Mouse (Mus musculus): ENCODE data around the gene Lsp1.

Lsp1 gene

DNA sequence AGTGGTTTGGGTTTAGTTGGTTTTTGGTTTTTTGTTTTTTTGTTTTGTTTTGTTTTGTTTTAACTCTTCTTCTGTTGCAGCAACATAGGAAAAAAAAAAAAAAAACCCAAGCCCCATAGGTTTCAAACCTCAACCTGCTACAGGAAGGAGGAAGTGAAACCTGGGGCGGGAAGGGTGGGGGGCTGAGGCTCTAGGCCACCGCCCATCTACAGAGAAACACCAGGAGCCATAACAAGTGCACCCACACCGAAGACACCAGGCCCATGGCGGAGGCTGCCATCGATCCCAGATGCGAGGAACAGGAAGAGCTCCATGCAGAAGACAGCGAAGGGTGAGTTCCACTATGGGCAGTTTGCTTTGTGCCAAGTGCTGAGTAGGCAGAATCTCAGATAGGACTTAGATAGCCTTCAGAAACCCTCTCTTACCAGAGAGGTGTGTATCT lies at the start of gene Lsp1:
TSS of gene Lsp1 (plus strand) at position 174 of the 442 bp plus-strand sequence.
- DNase-seq (ENCODE audit: low spot score in 2 of 2), result no peak

DNA sequence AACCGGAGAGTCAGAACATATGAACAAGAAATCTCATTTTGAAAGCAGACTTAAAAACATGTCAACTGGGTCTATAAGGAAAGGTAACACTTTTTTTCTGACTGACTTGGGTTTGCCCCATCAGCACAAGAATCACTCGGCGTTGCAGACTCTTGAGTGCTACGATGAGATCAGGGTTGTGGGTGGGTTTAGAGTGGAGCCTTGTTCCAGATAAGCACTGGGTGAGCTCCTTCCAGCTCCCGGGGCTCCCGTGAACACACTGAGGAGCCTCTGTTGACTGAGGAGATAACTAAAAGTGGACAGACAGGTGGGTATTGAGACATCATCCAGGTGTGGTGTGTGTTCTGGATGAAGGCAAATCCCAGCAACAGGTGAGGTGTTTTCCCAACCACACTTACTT lies 47.3 kb upstream of the Lsp1 start:
- DNase-seq (ENCODE audit: low spot score in 2 of 2), result no peak

DNA sequence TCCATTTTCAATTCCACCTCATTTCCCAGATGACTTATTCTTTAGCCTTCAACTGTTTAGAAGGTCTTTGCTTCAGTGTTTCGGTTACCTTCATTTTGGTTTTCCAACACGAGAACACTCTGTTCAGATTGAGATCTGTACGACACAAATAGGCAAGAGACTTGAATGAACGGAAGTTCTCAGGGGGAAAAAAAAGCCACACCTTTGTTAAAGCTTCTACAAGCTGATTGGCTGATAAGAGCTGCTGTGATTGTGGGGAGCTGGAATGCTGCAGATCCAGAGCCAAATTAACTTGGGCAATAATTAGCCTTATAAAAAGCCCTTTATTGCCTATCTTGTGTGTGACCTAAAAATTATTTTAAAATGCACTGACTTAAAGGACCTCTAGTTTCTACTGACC lies 45.3 kb upstream of the Lsp1 start:
- no peak for DNase-seq (ENCODE audit: low spot score in 2 of 2)

DNA sequence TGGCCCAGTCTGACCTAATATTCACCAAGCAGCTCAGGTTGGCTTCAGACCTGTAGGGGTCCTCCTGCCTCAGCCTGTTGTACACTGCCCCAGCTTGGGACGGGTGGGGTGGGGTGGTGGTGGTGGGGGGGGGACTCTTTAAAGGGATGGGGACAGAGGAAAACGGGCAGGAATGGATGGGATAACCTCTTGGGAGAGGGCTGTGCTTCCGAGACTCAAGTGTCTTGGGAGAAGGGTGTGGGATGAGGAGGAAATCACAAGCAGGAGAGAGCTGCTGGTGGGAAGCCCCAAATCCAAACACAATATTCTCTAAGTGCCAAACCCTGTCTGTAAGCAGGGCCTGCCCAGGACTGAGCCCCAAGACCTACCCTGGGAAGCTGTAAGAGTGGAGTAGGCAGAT lies 44.4 kb upstream of the Lsp1 start:
- no peak for DNase-seq (ENCODE audit: low spot score in 2 of 2)

DNA sequence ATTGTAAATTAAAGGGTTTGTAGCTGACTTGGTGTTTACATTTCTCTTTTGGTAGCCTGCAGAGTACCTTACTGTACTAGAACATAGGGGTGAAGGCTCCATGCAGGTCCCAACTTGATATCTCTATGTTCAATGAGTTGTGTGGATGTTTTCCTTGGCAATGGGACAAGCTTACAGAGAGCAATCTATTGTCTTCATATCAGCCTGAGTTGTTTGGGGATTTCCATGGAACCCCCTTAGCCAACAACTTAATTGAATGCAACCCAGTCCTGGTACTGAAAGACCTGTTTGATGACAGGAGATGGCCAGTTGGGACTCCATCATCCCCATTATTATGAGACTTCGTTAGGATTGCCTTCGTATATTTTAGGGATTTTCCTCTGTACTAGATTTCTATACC lies 42.6 kb upstream of the Lsp1 start:
- no peak for DNase-seq (ENCODE audit: low spot score in 2 of 2)

DNA sequence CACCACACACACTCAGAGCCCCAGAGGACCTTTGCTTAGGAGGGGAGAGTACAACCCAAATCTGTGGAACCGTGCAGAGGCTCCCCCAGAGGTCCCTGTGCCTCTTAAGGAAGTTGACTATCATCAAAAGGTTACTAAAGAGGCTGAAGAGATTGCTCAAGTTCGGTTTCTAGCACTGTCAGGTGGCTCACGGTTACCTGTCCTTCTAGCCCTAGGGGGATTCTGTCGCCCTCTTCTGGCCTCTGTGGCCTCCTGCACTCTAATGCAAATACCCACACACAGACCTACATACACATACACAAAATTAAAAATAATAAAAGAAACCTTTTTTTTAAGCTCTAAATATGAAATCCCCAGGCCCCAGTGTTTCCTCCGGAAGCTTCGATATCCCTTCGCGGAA lies 41.9 kb upstream of the Lsp1 start:
- no peak for DNase-seq (ENCODE audit: low spot score in 2 of 2)

DNA sequence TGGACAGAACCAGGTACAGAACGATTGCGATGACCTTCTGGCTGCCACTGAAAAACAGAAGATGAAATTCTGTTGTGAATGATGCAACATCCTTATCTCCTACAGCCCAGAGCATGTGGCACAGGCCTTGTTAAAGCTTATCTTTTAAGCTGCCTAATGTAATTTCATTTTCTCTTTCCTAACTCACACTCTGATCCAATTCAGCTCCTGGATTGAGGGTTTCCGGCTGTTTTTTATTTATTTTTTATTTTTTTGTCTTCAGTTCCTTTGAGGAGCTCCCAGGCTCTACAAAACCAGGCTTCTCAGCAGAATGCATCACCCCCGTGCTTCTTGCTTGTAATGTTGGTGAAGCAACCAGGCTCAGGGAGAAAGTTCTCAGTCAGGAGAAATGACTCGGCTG lies 40.7 kb upstream of the Lsp1 start:
- no peak for DNase-seq (ENCODE audit: low spot score in 2 of 2)

DNA sequence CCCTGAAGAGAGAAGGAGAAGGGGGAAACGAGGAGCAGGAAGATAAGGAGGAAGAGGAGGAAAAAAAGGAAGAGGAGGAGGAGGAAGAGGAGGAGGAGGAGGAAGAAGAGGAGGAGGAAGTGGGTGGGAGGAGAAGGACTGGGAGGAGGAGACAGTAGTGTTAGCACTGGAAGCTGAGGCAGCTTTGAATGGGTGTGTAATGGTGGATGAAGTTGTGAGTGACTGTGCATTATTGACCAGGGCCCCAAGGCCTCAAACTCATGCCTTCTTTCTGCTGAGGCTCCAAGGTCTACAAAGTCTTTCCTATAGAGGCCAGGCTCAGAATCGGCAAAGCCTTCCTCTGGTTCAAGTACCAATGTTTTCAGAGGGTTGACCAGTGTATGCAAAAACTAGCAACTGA lies 38.8 kb upstream of the Lsp1 start:
- no peak for DNase-seq (ENCODE audit: low spot score in 2 of 2)

DNA sequence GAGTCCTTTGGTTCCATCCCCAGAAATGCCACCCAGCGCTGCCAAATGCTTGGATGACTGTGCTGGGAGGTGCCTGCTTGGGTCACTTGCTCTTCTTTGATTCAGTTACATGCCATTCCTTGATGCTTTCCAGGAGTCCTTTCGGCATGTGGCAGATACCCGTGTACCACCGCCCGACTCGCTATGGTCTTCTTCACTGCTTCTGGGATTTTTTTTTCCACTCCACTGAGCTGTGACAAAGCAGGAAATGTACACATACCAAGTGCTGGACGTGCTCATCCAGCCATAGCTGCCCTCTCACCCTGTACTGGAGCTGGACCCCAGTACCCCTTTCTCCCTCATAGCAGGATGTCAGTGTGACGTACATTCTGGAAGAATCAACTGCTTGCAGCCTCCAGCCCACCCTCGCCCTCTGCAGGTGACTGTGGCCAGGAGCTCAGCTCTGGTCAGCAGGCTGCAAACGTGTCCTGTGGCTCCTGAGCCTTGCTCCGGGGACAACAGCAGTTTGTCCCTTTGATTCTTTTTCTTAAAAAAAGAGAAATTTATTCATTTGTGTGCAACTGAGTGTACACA lies 34.9 kb upstream of the Lsp1 start:
- no peak for DNase-seq (ENCODE audit: low spot score in 2 of 2)

DNA sequence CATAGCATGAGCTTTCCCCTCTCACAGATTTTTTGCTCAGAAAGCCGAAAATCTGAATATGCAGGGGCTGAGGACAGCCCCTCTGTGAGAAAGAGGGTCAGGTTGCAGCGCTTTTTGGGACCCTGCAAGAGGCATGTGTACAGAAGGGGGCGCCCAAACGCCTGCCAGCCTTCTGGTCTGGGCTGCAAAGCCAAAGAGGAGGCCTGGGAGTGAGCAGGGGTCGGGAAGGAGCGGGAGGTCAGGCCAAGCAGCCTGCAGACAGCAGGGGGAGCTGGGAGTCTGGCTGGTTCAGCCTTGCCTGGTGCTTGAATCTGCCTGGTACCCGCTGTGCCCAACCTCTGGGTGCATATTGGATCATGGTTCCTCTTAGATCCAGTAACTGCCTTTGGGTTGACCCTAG lies 32.4 kb upstream of the Lsp1 start:
- DNase-seq (ENCODE audit: low spot score in 2 of 2), result no peak

DNA sequence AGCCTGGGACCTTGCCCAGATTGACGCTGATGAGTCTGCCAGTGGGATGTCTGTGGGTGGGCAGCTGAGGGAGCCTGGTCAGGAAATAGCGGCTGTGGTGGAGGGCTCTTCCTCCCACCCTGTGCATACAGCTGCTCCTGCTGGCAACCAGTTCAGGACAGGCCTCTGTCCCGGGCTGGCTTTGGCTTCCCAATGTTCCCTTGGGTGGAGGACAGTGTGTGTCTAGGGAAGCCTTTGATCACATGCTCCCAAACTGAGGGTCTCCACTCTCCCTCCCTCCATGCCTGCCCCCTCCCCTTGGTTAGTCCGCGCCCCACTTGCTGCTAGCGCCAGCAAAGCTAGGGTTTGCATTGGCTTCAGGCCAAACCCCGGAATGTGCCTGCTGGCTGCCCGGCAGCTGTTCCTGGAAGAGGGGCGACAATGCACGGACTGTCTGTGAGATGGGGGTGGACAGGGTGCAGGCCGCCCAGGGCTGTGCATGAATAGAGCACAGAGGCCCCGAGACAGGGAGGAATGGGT lies 30.4 kb upstream of the Lsp1 start:
- DNase-seq (ENCODE audit: low spot score in 2 of 2), result peak in 1 of 2 experiments; percentile 21

DNA sequence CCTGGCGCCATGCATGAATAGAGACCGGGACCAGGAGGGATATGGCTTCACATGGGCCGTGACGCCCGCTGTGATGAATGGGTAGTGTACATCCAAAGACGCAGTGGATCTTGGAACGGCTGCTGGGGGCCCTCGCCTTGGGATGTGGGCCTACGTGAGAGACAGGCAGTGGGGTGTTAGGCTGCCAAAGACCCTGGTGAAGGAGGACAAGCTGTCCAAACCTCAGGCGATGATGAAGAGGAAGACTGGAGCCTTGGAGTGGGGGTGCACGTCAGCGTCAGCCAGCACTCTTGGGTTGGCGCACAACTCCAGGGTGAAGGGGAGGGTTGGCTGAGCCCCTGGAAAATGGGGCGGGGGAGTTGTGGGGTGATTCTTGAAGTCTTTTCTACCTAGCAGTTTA lies 29.5 kb upstream of the Lsp1 start:
- no peak for DNase-seq (ENCODE audit: low spot score in 2 of 2)

DNA sequence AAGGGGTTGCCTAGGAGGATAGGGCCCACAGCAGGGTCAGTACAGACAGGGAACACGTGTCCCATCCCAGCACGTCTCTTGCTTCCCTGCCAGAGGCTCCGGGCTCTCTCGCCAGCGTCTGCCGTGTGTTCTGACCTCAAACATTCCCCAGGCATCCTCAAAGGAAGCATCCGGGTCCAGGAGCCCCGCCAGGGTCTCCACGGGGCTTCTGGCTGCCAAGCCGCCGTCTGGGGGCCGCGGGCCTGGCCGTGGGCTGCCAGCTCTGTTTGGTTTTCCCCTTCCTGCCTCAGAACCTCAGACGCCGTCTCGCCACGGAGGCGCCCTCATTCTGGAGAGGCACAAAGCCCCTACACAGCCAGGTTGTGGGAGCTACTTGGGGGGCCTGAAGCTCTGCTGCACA lies 27.0 kb upstream of the Lsp1 start:
- DNase-seq (ENCODE audit: low spot score in 2 of 2), result no peak

DNA sequence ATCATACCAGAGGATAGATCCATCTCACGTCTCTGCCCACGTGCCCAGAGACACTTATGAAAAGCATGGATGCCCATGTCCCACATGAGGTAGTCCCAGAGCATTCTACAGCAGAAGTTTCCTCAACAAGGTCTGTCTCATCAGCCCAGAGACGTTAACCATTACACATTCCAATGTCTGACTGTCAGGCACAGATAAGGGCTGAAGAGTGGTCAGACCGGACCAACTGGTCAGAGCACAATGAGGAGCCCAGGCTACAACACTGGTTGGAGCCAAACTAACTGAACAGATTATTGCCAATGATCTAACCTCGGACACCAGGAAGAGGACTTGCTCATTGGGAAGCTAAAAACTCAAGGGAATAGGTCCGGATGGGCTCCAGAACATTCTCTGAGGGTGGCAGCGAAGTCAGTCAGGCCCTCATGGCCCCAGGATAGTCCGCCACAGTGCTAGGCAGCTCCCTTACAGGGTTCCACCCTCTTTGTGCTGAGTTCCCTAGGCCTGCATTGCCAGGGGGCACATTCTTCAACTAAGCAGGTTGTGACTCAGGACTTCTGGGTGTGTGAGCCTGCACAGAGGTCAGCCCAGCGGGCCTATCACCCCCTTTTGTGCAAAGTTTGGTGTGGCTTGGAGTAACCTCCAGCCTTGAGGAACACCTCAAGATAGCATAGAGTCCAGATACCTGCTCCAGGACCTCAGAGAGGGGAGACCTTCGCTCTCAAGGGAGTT lies 26.3 kb upstream of the Lsp1 start, which contains the start of gene Syt8:
TSS of gene Syt8 (plus strand) at position 714 of the 729 bp plus-strand sequence.
- no peak for DNase-seq (ENCODE audit: low spot score in 2 of 2)

DNA sequence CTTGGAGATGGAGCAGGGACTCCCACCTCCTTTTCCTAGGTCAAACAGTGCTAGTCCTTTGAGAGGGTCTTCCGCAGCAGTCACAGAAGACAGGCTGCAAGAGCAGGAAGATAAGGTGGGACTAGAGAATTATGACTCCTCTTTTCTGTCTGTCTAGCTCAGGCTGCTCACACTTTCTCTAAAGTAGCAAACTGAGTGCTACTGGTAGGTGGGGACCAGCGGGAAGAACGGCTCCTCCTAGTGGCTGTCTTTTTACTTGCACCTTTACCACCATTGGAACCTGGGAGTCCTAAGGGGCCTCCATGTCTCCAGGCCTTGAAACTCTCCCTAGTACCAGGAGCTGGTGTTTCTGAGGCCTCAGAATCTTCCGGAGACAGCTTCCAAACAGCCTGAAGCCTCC lies 25.1 kb upstream of the Lsp1 start:
- DNase-seq (ENCODE audit: low spot score in 2 of 2), result peak in 1 of 2 experiments; percentile 78

DNA sequence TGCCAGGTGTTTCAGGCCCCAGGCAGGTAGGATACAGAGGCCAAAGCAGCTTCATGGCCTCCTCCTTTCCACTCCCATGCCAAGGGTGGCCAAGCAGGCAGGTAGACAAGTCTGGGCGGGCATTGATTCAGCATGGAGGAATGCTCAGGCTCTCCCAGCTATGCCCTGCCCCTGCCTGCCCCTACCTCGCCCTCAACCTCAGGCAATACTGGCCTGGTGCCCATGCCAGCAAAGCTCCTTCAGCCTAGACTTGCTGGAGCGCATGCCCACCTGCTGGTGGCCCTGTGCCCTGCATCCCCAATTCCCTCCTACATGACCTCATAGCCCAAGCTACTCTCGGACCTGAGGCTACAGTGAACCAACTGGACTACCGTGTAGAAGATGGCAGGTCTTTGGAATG lies 23.3 kb upstream of the Lsp1 start:
- no peak for DNase-seq (ENCODE audit: low spot score in 2 of 2)

DNA sequence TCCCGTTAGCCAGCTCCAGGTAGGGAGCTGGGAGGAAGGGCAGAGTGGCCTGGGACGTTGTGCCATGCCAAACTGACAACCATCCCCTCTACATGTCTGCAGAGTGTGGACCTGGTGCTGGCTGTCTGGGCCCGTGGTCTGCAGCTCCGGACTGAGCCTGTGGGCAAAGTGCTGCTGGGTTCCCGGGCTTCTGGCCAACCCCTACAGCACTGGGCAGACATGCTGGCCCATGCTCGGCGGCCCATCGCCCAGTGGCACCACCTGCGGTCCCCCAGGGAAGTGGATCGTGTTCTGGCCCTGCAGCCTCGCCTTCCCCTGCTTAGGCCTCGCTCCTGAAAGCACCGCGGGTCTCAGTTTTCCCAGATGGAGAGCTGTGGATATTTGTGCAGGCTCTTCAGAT lies 20.6 kb upstream of the Lsp1 start:
- DNase-seq (ENCODE audit: low spot score in 2 of 2), result no peak

DNA sequence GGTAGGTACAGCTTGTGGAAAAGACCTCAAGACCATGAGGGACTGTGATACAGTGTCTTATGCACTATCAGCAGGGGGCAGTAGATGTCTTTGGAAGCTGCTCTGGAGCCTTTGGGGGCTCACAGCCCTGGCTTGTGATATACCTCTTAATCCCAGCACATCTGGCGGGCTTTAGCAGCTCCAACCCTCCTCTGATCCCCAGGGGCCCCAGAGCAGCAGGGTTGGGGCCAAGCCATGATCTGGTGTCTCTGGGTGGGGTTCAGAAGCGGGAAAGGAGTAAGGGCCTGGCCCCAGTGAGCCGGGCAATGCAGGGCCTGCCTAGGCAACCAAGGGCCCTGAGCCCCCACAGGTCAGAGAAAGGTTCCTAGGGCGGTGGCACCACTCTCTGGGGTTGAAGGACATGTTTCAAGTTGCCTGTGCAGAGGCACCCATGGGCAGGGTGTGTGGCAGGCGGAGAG lies 19.9 kb upstream of the Lsp1 start:
- no peak for DNase-seq (ENCODE audit: low spot score in 2 of 2)

DNA sequence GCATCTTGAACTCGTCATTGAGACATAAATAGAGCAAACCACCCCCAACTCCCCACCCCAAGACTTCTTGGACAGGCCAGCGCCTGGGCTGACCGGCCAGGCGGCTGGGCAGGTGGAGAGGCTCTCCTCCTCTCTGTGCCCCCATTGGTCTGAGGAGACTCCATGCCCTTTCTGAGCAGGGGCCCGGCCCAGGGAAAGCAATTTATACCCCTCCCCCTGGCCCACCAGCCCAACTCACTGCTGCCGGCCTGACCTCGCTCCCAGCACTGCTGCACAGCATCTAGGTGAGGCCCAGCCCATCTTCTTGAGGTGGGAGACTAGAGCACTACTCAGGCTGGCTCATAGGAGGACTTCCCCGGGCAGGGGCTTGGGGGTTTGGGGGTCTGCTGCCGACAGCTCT lies 19.0 kb upstream of the Lsp1 start, which contains the start of gene Tnni2:
TSS of gene Tnni2 (plus strand) at position 224 of the 400 bp plus-strand sequence.
- DNase-seq (ENCODE audit: low spot score in 2 of 2), result no peak

DNA sequence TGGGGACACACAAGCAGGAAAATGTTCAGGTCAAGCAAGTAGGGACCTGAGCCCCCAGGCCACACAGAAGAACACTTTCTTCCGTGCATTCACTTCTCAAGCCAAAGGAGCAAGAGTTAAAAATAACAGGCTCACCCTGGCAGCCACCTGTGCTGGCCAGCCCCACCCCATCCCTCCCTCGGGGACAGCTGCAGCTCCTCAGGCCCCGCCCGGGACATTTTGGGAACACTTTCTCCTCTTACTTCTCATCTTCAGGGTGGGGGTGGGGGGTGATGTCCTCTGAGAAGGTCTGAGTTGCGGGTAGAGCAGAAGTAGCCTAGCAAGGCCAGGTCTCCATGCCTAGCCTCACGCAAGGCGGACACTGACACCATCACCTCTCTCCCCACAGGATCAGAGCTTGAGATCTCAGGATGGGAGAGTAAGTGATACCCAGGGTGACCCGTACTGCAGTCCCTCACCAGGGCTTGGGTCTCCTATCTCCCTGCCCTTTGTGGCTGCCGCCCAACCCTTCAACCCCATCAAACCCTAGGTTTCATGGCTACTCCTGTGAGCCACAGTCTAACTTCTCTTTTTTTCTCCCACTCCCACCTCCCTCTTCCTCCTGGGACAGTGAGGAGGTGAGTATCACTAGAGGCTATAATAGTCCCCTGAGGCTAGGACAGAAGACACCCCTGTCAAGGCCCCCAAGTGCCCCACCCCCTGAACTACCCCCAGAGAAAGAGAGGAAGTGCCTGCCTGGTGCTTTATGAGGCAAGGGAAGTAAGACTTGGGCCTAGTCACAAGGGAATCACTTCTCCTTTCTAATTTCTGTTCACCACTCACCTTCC lies 18.3 kb upstream of the Lsp1 start:
- no peak for DNase-seq (ENCODE audit: low spot score in 2 of 2)

DNA sequence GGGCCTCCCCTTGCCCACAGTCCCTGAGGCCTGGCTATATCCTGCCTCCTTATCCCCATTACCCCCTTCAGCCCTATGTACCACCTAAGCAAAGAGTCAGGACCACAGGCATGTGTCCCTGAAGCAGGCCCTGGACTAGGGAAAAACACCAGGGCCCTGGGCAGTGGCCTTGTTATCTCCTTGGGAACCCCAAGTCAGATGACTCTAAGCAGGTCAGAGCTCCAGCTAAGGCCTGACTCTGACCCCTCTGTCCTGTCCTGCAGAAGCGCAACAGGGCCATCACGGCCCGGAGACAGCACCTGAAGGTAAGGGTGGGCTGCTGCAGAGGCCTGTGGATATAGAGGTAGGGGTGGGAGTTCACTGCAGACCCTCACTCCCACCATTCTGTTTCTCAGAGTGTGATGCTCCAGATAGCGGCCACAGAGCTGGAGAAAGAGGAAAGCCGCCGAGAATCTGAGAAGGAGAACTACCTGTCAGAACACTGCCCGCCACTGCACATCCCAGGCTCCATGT lies 17.6 kb upstream of the Lsp1 start:
- DNase-seq (ENCODE audit: low spot score in 2 of 2), result no peak

DNA sequence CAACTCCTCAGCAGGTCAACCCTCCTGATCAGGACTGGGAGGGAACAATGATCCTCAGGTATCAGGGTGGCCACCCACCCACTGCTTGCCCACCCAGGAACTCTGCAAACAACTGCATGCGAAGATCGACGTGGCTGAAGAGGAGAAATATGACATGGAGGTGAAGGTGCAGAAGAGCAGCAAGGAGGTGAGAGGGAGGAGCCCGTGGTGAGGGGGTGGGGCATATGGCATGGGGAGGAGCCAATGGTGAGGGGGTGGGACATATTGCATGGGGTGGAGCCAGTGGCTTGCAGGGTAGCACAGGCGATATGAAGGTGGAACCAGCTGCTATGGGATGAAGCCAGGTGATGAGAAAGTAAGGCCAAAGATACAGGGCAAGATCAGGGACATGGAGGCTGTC lies 17.1 kb upstream of the Lsp1 start:
- no peak for DNase-seq (ENCODE audit: low spot score in 2 of 2)

Data from left cerebral cortex, adult 9 months (tissue).